Mouse (Mus musculus) heart, embryonic 12.5 days (tissue): ENCODE measurements around the gene Bpifb4. TPM values are rescaled to one million over a fixed set of nuclear protein-coding genes. Genes with fewer than 3 reads are reported as not detected.

Source experiments
- ATAC-seq: fragments of 200-750 bp; cut with Nextera tagmentation; 2 replicates; pipeline ENCODE4 v1.8.0; 2017; ENCODE audit warnings: moderate TSS enrichment, moderate library complexity; ENCODE audit not compliant: insufficient number of reproducible peaks, low FRiP score
- H3K27ac ChIP-seq: fragments of 300-500 bp; sonication (generic); 2 replicates; pipeline ENCODE4 v1.5.1; 2016; ENCODE audit warnings: mild to moderate bottlenecking, moderate library complexity; ENCODE audit not compliant: poor library complexity, severe bottlenecking
- H3K27me3 ChIP-seq: fragments of 300-500 bp; sonication (generic); replicated peaks from 2 replicates; pipeline ENCODE4 v1.6.1; 2016; ENCODE audit warnings: mild to moderate bottlenecking, moderate library complexity
- H3K36me3 ChIP-seq: fragments of 300-500 bp; sonication (generic); 2 replicates; pipeline ENCODE4 v1.6.1; 2016; ENCODE audit warnings: mild to moderate bottlenecking, moderate library complexity
- H3K4me1 ChIP-seq: fragments of 300-500 bp; sonication (generic); replicated peaks from 2 replicates; pipeline ENCODE4 v1.6.1; 2016; ENCODE audit warnings: mild to moderate bottlenecking
- H3K4me2 ChIP-seq: fragments of 300-500 bp; sonication (generic); 2 replicates; pipeline ENCODE4 v1.6.1; 2016; ENCODE audit warnings: mild to moderate bottlenecking, moderate library complexity
- H3K4me3 ChIP-seq: fragments of 300-500 bp; sonication (generic); 2 replicates; pipeline ENCODE4 v1.5.1; 2016; ENCODE audit warnings: mild to moderate bottlenecking
- H3K9ac ChIP-seq: fragments of 300-500 bp; sonication (generic); 2 replicates; pipeline ENCODE4 v1.6.1; 2016; ENCODE audit warnings: mild to moderate bottlenecking, moderate library complexity
- H3K9me3 ChIP-seq: fragments of 300-500 bp; sonication (generic); replicated peaks from 2 replicates; pipeline ENCODE4 v1.6.1; 2016; ENCODE audit warnings: mild to moderate bottlenecking, moderate library complexity
- WGBS: fragments of 180-500 bp; shearing (Covaris S2); methylation state at CpG from one replicate; pipeline ENCODE4 v1.1.7; 2016; 5-methylcytosine and 5-hydroxymethylcytosine counted together
- polyA plus RNA-seq: library from polyadenylated mRNA; unstranded; fragments of >200 nt; fragmentation: Nextera tagmentation; extraction: Ambion mirVana; gene quantifications from 2 replicates; pipeline ENCODE4 v1.2.1, GENCODE M21; 2016

Gene Bpifb4
- polyA plus RNA-seq: not detected in 2 replicates

GRCm38 (mm10) chr2:153937843-153938242, at the start of gene Bpifb4:
Bpifb4 (plus strand) TSS chr2:153938212.
- H3K27ac ChIP-seq: no peak within 1 kb of the TSS
- no peak for ATAC-seq
- H3K9me3 ChIP-seq: no peaks in the 10 kb centered on the region
- no peaks in the 10 kb centered on the region for H3K36me3 ChIP-seq
- H3K9ac ChIP-seq: no peak within 1 kb of the TSS
- no peak within 1 kb of the TSS for H3K4me3 ChIP-seq
- 76% methylated on average over 5 of the region's 5 CpGs for WGBS
- 0 out of 2 replicates have a peak, but pooled peaks cover 4% of the 10 kb centered on the region for H3K27me3 ChIP-seq
- H3K4me2 ChIP-seq: no peak within 1 kb of the TSS
- no peaks in the 10 kb centered on the region for H3K4me1 ChIP-seq

DNA sequence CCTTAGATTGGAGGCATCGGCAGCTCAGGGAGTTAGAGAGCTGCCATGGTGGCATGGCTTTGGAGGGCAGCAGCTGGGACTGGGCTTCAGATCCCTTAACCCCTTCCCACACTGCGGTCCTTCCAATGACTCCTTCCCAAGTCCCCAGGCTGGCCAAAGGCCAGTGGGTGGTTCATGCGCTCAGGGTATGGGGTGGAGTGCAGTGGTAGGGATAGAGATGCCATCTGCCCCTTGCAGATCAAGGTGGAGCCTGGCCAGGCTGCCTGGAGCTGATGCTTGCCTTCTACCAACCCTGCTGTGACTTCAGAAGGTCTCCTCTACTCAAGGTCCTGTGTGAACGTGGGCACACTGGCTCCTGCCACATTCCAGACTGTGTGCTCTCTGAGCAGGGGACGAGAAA, 38.9 kb upstream of the Bpifb4 start:
- 73% methylated on average over 5 of the region's 5 CpGs for WGBS
- Histone ChIP-seq H3K4me3 (no peak overlapping the region), H3K9me3 (no peaks in the 10 kb centered on the region), H3K27ac (no peak overlapping the region), H3K36me3 (no peaks in the 10 kb centered on the region), H3K4me2 (no peak overlapping the region), H3K27me3 (0 out of 2 replicates have a peak, but pooled peaks cover 3% of the 10 kb centered on the region), H3K4me1 (0 out of 2 replicates have a peak, but pooled peaks cover 4% of the 10 kb centered on the region), H3K9ac (no peak overlapping the region)
- ATAC-seq: no peak

GRCm38 (mm10) chr2:153900088-153900487, 37.9 kb upstream of the Bpifb4 start, which contains the start of gene Bpifb6:
Bpifb6 (plus strand) TSS chr2:153900388.
- 64% methylated on average over 4 of the region's 4 CpGs for WGBS
- ATAC-seq: no peak

GRCm38 (mm10) chr2:153902726-153903125, 35.3 kb upstream of the Bpifb4 start:
- 69% methylated on average over 6 of the region's 6 CpGs for WGBS
- H3K27me3 ChIP-seq: 0 out of 2 replicates have a peak, but pooled peaks cover 3% of the 10 kb centered on the region
- H3K36me3 ChIP-seq: no peaks in the 10 kb centered on the region
- no peak overlapping the region for H3K9ac ChIP-seq
- no peaks in the 10 kb centered on the region for H3K9me3 ChIP-seq
- no peak overlapping the region for H3K4me2 ChIP-seq
- no peak overlapping the region for H3K27ac ChIP-seq
- H3K4me3 ChIP-seq: no peak overlapping the region
- no peak for ATAC-seq
- no peaks in the 10 kb centered on the region for H3K4me1 ChIP-seq

More at GRCm38 (mm10) chr2:153900088-153900487, 37.9 kb upstream of the Bpifb4 start, which contains the start of gene Bpifb6:
- H3K27ac ChIP-seq: no peak within 1 kb of the TSS
- H3K4me2 ChIP-seq: no peak within 1 kb of the TSS
- no peaks in the 10 kb centered on the region for H3K36me3 ChIP-seq
- H3K4me1 ChIP-seq: 0 out of 2 replicates have a peak, but pooled peaks cover 4% of the 10 kb centered on the region
- no peak within 1 kb of the TSS for H3K9ac ChIP-seq
- 0 out of 2 replicates have a peak, but pooled peaks cover 3% of the 10 kb centered on the region for H3K27me3 ChIP-seq
- H3K9me3 ChIP-seq: no peaks in the 10 kb centered on the region
- no peak within 1 kb of the TSS for H3K4me3 ChIP-seq

- H3K27ac ChIP-seq: no peak overlapping the region
- H3K4me3 ChIP-seq: no peak overlapping the region
- 83% methylated on average over 4 of the region's 4 CpGs for WGBS
- no peaks in the 10 kb centered on the region for H3K4me1 ChIP-seq
- no peaks in the 10 kb centered on the region for H3K9me3 ChIP-seq
- ATAC-seq: no peak
- no peak overlapping the region for H3K9ac ChIP-seq
- H3K36me3 ChIP-seq: no peaks in the 10 kb centered on the region
- H3K27me3 ChIP-seq: no peaks in the 10 kb centered on the region
- H3K4me2 ChIP-seq: no peak overlapping the region
Measured at GRCm38 (mm10) chr2:153906626-153907025, 31.4 kb upstream of the Bpifb4 start.

DNA sequence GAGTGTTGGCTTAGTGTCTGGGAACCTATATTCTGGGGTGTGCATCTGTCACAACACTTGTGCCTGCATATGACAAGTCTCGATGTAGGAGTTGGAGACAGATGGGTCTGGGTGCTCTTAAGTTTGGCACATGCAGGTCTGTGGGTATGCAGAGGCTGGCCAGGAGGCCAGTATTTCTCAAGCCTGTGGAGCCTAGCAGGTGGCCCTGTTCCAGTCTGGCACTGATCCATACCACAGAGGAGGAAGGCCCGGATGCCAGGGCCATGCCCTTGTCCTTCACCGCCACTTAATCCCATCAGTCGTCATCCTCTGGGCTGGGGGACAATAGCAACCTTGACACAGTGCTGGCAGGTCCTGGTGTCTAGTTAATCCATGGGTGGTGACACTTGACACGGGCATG, 23.9 kb upstream of the Bpifb4 start:
- WGBS: 55% methylated on average over 5 of the region's 5 CpGs

GRCm38 (mm10) chr2:153917930-153918329, 20.1 kb upstream of the Bpifb4 start, which contains the start of gene Bpifb3:
Bpifb3 (plus strand) TSS chr2:153918230.
- Histone ChIP-seq H3K36me3 (no peaks in the 10 kb centered on the region), H3K4me1 (no peaks in the 10 kb centered on the region), H3K4me2 (no peak within 1 kb of the TSS), H3K9ac (no peak within 1 kb of the TSS), H3K27ac (no peak within 1 kb of the TSS), H3K4me3 (no peak within 1 kb of the TSS), H3K9me3 (no peaks in the 10 kb centered on the region), H3K27me3 (peaks cover 10% of the 10 kb centered on the region)
- ATAC-seq: no peak
- WGBS: 77% methylated on average over 8 of the region's 8 CpGs

More for the DNA sequence above, 23.9 kb upstream of the Bpifb4 start:
- Histone ChIP-seq H3K36me3 (no peaks in the 10 kb centered on the region), H3K4me3 (no peak overlapping the region), H3K27ac (no peak overlapping the region), H3K4me1 (no peaks in the 10 kb centered on the region), H3K4me2 (no peak overlapping the region), H3K9ac (no peak overlapping the region), H3K9me3 (no peaks in the 10 kb centered on the region), H3K27me3 (no peaks in the 10 kb centered on the region)
- no peak for ATAC-seq

- WGBS: 75% methylated on average over 6 of the region's 6 CpGs
- Histone ChIP-seq H3K27me3 (peaks cover 10% of the 10 kb centered on the region), H3K4me3 (no peak overlapping the region), H3K27ac (no peak overlapping the region), H3K9me3 (no peaks in the 10 kb centered on the region), H3K36me3 (no peaks in the 10 kb centered on the region), H3K4me2 (no peak overlapping the region), H3K4me1 (peaks cover under 1% of the 10 kb centered on the region; the same call in 1 of the 2 replicates), H3K9ac (no peak overlapping the region)
- no peak for ATAC-seq
Measured at GRCm38 (mm10) chr2:153921246-153921645, 16.8 kb upstream of the Bpifb4 start.

GRCm38 (mm10) chr2:153929871-153930413, 8.1 kb upstream of the Bpifb4 start:
- Histone ChIP-seq H3K9ac (no peak overlapping the region), H3K4me3 (no peak overlapping the region), H3K27ac (no peak overlapping the region), H3K4me1 (peaks cover 7% of the 10 kb centered on the region; the same call in 1 of the 2 replicates), H3K27me3 (0 out of 2 replicates have a peak, but pooled peaks cover 7% of the 10 kb centered on the region), H3K4me2 (no peak overlapping the region), H3K9me3 (no peaks in the 10 kb centered on the region), H3K36me3 (no peaks in the 10 kb centered on the region)
- ATAC-seq: no peak
- WGBS: 43% methylated on average over 3 of the region's 3 CpGs

DNA sequence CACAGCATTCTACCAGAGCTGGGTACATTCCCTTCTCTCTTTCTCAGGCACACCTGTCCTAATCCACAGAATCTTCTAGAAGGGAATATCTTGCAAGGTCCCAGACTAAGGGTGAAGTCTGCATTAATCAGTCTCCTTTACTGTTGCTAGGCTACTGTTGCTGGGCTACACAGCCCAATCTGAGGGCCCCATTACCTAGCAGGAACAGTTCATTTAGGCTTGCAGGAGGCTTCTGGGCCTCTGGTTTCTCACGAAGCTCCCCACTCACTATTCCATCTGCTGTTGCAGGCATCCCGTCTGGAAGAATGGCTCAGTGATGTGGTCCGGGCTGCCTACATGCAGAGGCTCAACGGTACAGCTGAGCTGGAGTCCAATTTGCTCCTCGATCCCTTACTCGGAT, 6.9 kb upstream of the Bpifb4 start:
- 78% methylated on average over 6 of the region's 6 CpGs for WGBS
- no peaks in the 10 kb centered on the region for H3K36me3 ChIP-seq

GRCm38 (mm10) chr2:153933311-153933710, 4.7 kb upstream of the Bpifb4 start:
- H3K27ac ChIP-seq: no peak overlapping the region
- 71% methylated on average over 6 of the region's 6 CpGs for WGBS
- 0 out of 2 replicates have a peak, but pooled peaks cover 7% of the 10 kb centered on the region for H3K27me3 ChIP-seq
- H3K4me3 ChIP-seq: no peak overlapping the region
- no peaks in the 10 kb centered on the region for H3K9me3 ChIP-seq
- no peak overlapping the region for H3K4me2 ChIP-seq
- no peak for ATAC-seq
- H3K9ac ChIP-seq: no peak overlapping the region
- H3K4me1 ChIP-seq: no peaks in the 10 kb centered on the region
- H3K36me3 ChIP-seq: no peaks in the 10 kb centered on the region

More for the DNA sequence above, 6.9 kb upstream of the Bpifb4 start:
- H3K4me1 ChIP-seq: peaks cover 7% of the 10 kb centered on the region; the same call in 1 of the 2 replicates
- no peak overlapping the region for H3K27ac ChIP-seq
- no peak overlapping the region for H3K4me2 ChIP-seq
- 0 out of 2 replicates have a peak, but pooled peaks cover 7% of the 10 kb centered on the region for H3K27me3 ChIP-seq
- no peak for ATAC-seq
- no peak overlapping the region for H3K4me3 ChIP-seq
- no peak overlapping the region for H3K9ac ChIP-seq
- no peaks in the 10 kb centered on the region for H3K9me3 ChIP-seq
